ENCODE assay signal across 9 mouse cellular contexts in genomic region chr9:123238256-123239045, GRCm38 (mm10). TPM values are rescaled to one million over a fixed set of nuclear protein-coding genes. Genes with fewer than 3 reads are reported as not detected.
DNase-seq lines count a peak whose midpoint lies in the region; ATAC-seq and TF ChIP-seq lines count a peak whose summit lies in the region.
"Had no signal": no experiment of that assay in that cellular context is flagged by ENCODE, and none has a peak within 500 bp of the region (broad histone marks: within the 10 kb centered on the region; RNA-seq: fewer than 3 reads in every experiment).

No protein-coding gene starts in this region.

- TF ChIP-seq CTCF in heart, adult 2 months (IDR thresholded peaks at IDR 0.05), result no peak

- peak overlapping the region; percentile 77 for H3K27ac ChIP-seq in heart, adult 2 months
- no peak overlapping the region for H3K27ac ChIP-seq in heart, embryonic 10.5 days
- peak overlapping the region; percentile 46; the same call in 1 of the 2 replicates for H3K27ac ChIP-seq in neural tube, embryonic 13.5 days (replicated peaks)
- peak overlapping the region; percentile 80 for H3K27ac ChIP-seq in intestine, embryonic 16.5 days (ENCODE audit: low read length)

- H3K4me3 ChIP-seq in heart, adult 2 months, result no peak overlapping the region
- H3K4me3 ChIP-seq in heart, embryonic 10.5 days, result no peak overlapping the region
- no peak overlapping the region for H3K4me3 ChIP-seq in neural tube, embryonic 13.5 days
- no peak overlapping the region for H3K4me3 ChIP-seq in intestine, embryonic 16.5 days (ENCODE audit: low read length)

- TF ChIP-seq POLR2A in heart, adult 2 months (IDR thresholded peaks at IDR 0.05; ENCODE audit: insufficient read depth, low read depth, low read length), result no peak

- no peaks in the 10 kb centered on the region for H3K9me3 ChIP-seq in heart, embryonic 10.5 days
- no peaks in the 10 kb centered on the region for H3K9me3 ChIP-seq in neural tube, embryonic 13.5 days
- no peaks in the 10 kb centered on the region for H3K9me3 ChIP-seq in intestine, embryonic 16.5 days (ENCODE audit: control insufficient read depth, low read length)

- DNase-seq in heart, adult 2 months, result no peak
- no peak for DNase-seq in heart, embryonic 10.5 days (ENCODE audit: low spot score)
- DNase-seq in neural tube, embryonic 10.5 days (ENCODE audit: extremely low spot score, low spot score), result no peak
- no peak for DNase-seq in spleen, postnatal 14 days (ENCODE audit: low spot score in 2 of 2)
- no peak for DNase-seq in frontal cortex, postnatal 14 days (ENCODE audit: low spot score in 2 of 2)

- 28% methylated on average over 4 of the region's 4 CpGs for WGBS in heart, adult 2 months
- WGBS in heart, embryonic 10.5 days, result 45% methylated on average over 4 of the region's 4 CpGs
- WGBS in neural tube, embryonic 13.5 days, result 33% methylated on average over 4 of the region's 4 CpGs
- 41% methylated on average over 4 of the region's 4 CpGs for WGBS in intestine, embryonic 16.5 days

- no peak for TF ChIP-seq EP300 in heart, adult 2 months (IDR thresholded peaks at IDR 0.05; ENCODE audit: insufficient read depth, low read depth, low read length)

- H3K4me1 ChIP-seq in heart, adult 2 months (ENCODE audit: control insufficient read depth, insufficient read depth, low read length), result peaks cover 11% of the 10 kb centered on the region
- H3K4me1 ChIP-seq in heart, embryonic 10.5 days, result peaks cover 8% of the 10 kb centered on the region
- peaks cover 6% of the 10 kb centered on the region for H3K4me1 ChIP-seq in neural tube, embryonic 13.5 days (replicated peaks)
- peaks cover 6% of the 10 kb centered on the region; the same call in 1 of the 2 replicates for H3K4me1 ChIP-seq in intestine, embryonic 16.5 days (ENCODE audit: control insufficient read depth, insufficient read depth, low read length)

- no peaks in the 10 kb centered on the region for H3K27me3 ChIP-seq in heart, adult 2 months (ENCODE audit: control insufficient read depth, insufficient read depth, low read length)
- no peaks in the 10 kb centered on the region for H3K27me3 ChIP-seq in heart, embryonic 10.5 days (ENCODE audit: insufficient read depth, poor library complexity, severe bottlenecking)
- H3K27me3 ChIP-seq in neural tube, embryonic 13.5 days, result no peaks in the 10 kb centered on the region
- no peaks in the 10 kb centered on the region for H3K27me3 ChIP-seq in intestine, embryonic 16.5 days (replicated peaks; ENCODE audit: control insufficient read depth, insufficient read depth, low read length)

- H3K4me2 ChIP-seq in neural tube, embryonic 13.5 days, result no peak overlapping the region
- no peak overlapping the region; the same call in 1 of the 2 replicates for H3K4me2 ChIP-seq in intestine, embryonic 16.5 days (ENCODE audit: low read depth, low read length)

- ATAC-seq in neural tube, embryonic 13.5 days (ENCODE audit: low read depth), result no peak
- peak; percentile 57 for ATAC-seq in intestine, embryonic 16.5 days
- no peak for ATAC-seq in megakaryocyte progenitor cell, adult 5-6 weeks (replicated peaks; ENCODE audit: poor library complexity)

- intact Hi-C loops in heart, adult 2 months (cut with DNase I), result no loop called here

- peaks cover 7% of the 10 kb centered on the region; the same call in 1 of the 2 replicates for H3K36me3 ChIP-seq in heart, adult 2 months (ENCODE audit: control insufficient read depth, insufficient read depth, low read length)
- H3K36me3 ChIP-seq in heart, embryonic 10.5 days, result no peaks in the 10 kb centered on the region
- H3K36me3 ChIP-seq in neural tube, embryonic 13.5 days, result no peaks in the 10 kb centered on the region
- H3K36me3 ChIP-seq in intestine, embryonic 16.5 days (ENCODE audit: control insufficient read depth, insufficient read depth, low read length), result no peaks in the 10 kb centered on the region

- no peaks in the 10 kb centered on the region for H3K79me2 ChIP-seq in heart, adult 2 months (replicated peaks; ENCODE audit: control insufficient read depth, insufficient read depth, low read length)

- no peak overlapping the region for H3K9ac ChIP-seq in heart, adult 2 months (ENCODE audit: low read depth, low read length)
- no peak overlapping the region for H3K9ac ChIP-seq in neural tube, embryonic 13.5 days
- no peak overlapping the region for H3K9ac ChIP-seq in intestine, embryonic 16.5 days (ENCODE audit: low read depth, low read length)

RNA-seq across cellular contexts. Expression of gene Tmem158, which starts 22.1 kb away (rescaled TPM):
- total RNA-seq in heart, adult 2 months (2021), result 1 to 10 TPM; 4.5 to 5.5 TPM
- polyA plus RNA-seq in heart, adult 2 months (2012; rRNA removed), result 0.94 and 2.1 TPM in 2 replicates
- polyA plus RNA-seq in heart, embryonic 10.5 days (2016; fragmentation: Nextera tagmentation; extraction: Ambion mirVana), result 2.2 and 7.1 TPM in 2 replicates
- 26.5 and 33.5 TPM in 2 replicates for polyA plus RNA-seq in neural tube, embryonic 13.5 days (2015; fragmentation: Nextera tagmentation; extraction: Ambion mirVana)
- polyA plus RNA-seq in intestine, embryonic 16.5 days (2015; fragmentation: Nextera tagmentation; extraction: Ambion mirVana), result 1.7 and 6.0 TPM in 2 replicates
- total RNA-seq in megakaryocyte progenitor cell, adult 5-6 weeks (2015), result 0.54 and 0.62 TPM in 2 replicates
- total RNA-seq in megakaryocyte progenitor cell, adult 5-6 weeks (2017), result 0.47 and 0.54 TPM in 2 replicates

RNA-seq across cellular contexts. Expression of gene Cdcp1, which starts 22.6 kb away (rescaled TPM):
- under 1 TPM; 0.10 to 0.11 TPM for total RNA-seq in heart, adult 2 months (2021)
- 0.50 and 0.78 TPM in 2 replicates for polyA plus RNA-seq in heart, adult 2 months (2012; rRNA removed)
- polyA plus RNA-seq in heart, embryonic 10.5 days (2016; fragmentation: Nextera tagmentation; extraction: Ambion mirVana), result 0.74 and 3.0 TPM in 2 replicates
- 0.10 and 0.30 TPM in 2 replicates for polyA plus RNA-seq in neural tube, embryonic 13.5 days (2015; fragmentation: Nextera tagmentation; extraction: Ambion mirVana)
- 14.1 and 14.2 TPM in 2 replicates for polyA plus RNA-seq in intestine, embryonic 16.5 days (2015; fragmentation: Nextera tagmentation; extraction: Ambion mirVana)
- 0.07 and 0.44 TPM in 2 replicates for total RNA-seq in megakaryocyte progenitor cell, adult 5-6 weeks (2015)
- 0.17 and 0.30 TPM in 2 replicates for total RNA-seq in megakaryocyte progenitor cell, adult 5-6 weeks (2017)
- total RNA-seq: gastrocnemius, adult 8-10 months had no signal
